Mouse (Mus musculus): ENCODE measurements at regions not wholly inside any gene's neighbourhood (a gene's known extent, or its start where the extent isn't known, plus 50 kb on each side); places are given as distances from the start of the nearest gene placed in this dataset.

DNA sequence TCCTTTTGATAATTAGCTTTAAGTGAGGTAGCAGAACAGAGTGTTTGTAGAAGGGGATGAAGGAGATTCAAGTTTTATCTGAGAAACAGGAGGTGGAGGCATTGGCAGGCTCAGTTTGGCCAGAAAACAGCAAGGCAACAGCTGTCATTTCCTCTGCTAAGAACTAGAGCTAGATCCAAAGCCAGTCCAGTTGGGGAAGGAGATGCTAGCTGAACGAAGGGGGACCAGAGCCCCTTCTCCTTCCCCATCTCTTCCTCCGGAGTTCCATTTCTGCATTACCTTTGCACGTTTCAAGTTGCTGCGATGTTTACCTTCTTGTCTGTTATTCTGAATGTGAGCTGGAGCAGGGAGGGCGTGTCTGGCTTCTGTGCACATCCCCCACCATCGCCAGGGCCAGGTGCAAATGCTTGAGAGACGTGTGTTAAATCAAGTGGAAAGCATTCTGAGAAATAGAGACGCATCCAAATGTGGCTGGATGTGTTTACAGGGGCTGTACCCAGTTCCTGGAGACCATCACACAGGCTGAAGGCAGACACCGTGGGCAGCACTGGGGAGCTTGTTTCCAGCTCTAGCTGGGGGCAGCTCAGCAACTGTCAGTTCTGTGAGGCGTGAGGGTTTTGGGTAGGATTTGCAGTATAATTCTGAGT, 111.4 kb upstream of the Ufm1 start:
- intact Hi-C loops (cut with DNase I) = no loop called here
- DNase-seq (ENCODE audit: low spot score in 2 of 2) = peak; percentile 9 to 18

DNA sequence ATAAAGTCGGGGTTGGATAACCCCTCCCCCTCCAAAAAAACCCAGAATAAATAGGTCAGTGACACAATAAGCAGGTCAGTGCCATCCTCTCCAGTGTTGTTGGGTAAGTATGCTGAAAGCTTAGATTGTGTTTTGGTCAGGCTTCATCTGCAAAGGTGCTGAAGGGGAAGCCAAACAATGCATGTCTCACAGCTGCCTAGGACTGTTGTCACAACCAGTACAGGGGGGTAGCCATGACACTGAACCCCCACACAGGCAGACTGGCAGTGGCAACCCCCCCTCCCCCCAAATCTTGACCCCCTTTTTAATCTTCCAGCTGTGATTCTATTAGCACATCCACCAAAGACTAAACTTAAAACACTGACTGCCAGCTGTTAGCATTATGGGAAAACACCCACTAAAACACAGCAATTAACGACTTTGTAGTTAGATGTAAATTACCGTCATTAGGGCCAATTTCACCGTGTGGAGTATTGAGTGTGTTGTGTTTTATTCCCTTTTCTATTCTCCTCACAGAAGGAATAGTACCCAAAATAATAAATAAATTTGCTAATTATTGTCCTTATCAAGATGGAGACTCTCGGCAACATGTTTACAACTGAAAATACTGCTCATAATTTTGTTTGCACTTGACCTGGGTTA, 105.5 kb upstream of the Ufm1 start:
- no peak for DNase-seq (ENCODE audit: low spot score in 2 of 2)
- intact Hi-C loops (cut with DNase I) = no loop called here

DNA sequence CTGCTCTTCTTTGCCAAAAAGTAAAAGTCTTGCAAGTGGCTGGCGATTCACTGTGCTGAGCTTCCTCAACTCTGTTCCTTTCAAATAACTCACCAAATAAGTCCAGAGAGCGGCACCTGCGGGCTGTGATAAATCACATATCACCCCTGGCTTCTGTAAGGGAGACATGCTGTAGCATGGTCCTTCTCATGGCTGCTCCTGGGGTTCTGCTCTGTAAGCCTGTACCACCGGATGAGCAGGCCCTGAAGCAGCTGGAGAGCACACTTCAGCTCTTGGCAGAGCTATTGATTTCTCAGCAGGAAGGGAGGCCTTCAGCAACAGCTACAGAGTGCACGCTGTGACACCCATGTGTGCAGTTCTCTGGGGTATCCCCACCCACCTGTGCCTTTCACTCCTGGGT, 101.5 kb upstream of the Ufm1 start:
- DNase-seq (ENCODE audit: low spot score in 2 of 2) = no peak
- intact Hi-C loops (cut with DNase I) = no loop called here

DNA sequence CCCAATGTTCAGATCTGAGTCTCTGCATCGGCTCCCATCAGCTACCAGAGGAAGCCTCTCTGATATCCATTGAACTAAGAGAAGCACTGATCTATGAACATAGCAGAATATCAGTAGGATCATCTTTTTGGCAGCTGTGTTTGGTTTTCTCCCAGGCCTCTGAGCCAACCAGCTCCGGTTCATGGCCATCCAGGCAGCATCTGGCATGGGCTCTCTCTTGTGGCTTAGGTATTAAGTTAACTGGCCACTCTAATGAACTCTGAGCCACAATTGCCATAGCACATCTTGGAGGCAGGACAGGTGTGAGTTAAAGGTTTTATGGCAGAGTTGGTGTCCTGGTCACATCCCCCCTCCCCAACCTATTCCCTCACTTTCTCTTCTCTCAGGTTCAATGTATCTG, 90.2 kb upstream of the Ufm1 start:
- intact Hi-C loops (cut with DNase I) = no loop called here
- no peak for DNase-seq (ENCODE audit: low spot score in 2 of 2)

DNA sequence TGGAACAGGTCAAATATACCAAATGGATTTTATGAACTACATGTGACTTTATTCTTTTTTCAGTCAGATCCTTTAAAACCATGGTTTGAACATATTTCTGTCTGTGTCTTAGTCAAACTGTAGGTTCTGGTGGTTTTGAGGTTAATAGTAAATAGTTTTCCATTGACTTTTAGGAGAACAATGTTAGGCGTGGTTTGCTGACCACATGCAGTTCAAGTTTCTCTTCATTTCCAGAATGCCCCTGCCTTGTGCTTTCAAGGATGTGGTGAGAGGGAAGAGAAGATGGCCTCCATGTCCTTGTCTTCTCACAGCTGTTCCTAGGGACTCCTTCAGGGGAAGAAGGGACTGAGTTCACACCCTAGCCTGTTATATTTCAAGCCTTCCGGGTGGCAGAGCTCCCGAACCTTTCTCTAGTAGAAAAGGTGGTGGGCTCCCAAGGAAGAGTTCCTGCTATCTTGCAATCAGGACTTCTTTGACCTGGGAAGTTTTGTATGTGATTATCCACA, 76.1 kb upstream of the Ufm1 start:
- DNase-seq (ENCODE audit: low spot score in 2 of 2) = no peak
- intact Hi-C loops (cut with DNase I) = no loop called here

DNA sequence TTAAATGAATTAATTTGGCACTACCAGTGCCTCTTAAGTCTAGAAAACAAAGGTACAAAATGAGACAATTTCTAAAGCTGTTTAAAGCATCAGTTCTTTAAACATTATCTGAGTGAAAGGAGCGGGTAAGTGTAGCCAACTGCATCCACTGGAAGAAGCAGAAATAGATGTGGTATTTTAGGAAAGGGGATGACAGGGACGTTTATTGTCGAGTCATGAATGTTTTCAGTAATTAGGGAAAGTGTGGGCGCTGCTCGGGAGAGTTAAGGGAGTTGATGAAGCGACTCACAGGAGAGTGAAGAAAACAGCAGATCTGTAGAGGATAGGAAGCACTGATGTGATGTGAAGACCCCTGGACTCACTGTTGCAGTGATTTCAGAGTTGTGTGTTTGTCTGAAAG, 68.1 kb upstream of the Ufm1 start:
- intact Hi-C loops (cut with DNase I) = no loop called here
- peak in 1 of 2 experiments; percentile 5 for DNase-seq (ENCODE audit: low spot score in 2 of 2)

DNA sequence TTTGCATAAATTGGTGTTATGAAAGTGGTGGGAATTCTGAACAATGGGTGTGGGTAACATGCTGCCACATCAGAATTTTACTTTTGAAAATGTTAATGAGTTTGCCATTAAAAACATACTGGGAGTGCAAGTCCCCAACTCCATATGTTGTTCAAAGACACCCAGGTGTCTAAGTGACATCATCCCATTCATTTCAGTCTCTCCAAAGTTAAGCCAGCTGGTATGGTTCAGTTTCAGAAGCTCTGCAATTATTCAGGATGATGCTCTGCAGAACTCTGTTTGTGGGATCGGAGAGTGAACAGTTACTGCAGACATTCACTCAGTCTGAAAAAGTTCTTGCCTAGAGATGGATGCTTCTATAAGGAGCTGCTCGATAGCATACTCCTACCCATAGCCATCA, 56.3 kb upstream of the Ufm1 start:
- intact Hi-C loops (cut with DNase I) = no loop called here
- peak in 1 of 2 experiments; percentile 5 for DNase-seq (ENCODE audit: low spot score in 2 of 2)

DNA sequence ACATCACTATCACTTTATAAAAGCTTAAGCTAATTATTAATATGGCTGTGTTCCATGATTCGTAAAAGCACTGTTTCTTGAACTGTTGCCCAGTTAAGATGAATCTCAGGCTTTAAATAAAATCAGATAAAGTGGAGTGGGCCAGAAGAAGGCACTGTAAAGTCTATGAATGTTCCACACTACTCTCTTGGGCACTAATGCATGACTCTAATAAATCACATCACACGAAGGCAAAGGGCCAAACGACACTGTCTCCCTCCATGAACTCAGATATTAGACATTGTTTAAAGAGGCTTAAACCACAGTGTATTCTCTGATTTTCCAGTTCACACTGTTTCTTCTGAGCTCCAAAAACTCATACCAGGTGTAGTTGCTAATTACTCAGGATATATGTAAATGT, 55.9 kb upstream of the Ufm1 start:
- intact Hi-C loops (cut with DNase I) = no loop called here

DNA sequence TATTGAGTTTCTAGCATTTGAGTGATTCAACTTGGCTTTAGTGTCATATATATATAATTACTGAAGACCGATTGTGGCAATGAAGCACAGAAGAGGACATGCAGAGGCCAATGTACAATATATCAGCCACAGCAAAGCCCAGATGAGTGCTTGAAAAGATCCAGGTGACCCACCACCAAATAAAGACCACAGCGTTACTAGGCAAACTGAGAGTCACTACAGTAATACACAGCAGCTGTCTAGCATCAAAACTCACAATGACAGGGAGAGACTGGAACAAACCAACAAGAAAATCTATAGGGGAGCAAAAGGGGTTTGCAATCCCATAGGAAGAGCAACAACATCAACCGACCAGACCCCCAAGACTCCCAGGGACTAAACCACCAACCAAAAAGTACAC, 54.3 kb upstream of the Ufm1 start:
- DNase-seq (ENCODE audit: low spot score in 2 of 2) = no peak
- intact Hi-C loops (cut with DNase I) = no loop called here

More for the DNA sequence above, 55.9 kb upstream of the Ufm1 start:
- no peak for DNase-seq (ENCODE audit: low spot score in 2 of 2)

DNA sequence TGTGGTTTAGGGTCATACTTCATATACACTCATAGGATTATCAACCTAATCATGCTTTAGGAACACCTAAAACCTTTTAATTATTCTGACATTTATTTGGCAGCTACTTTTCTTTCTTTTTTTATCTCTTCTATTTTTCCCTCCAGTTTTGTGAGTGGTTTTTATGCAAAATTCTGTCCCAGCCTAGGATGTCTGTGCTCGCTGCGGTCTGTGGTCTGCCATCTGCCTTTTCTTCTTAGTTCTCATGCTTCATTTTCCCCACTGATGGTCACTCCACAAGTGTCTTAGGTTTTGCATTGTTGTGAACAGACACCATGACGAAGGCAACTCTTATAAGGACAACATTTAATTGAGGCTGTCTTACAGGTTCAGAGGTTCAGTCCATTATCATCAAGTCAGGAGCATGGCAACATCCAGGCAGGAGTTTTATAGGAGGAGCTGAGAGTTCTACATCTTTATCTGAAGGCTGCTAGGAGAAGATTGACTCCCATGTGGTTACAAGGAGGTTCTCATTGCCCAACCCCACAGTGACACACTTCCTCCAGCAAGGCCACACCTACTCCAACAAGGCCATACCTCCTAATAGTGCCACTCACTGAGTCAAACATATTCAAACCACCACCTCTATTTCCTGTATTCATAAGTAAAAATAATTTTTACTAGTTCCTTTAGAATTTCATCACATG, 50.5 kb upstream of the Ufm1 start:
- no peak for DNase-seq (ENCODE audit: low spot score in 2 of 2)
- intact Hi-C loops (cut with DNase I) = no loop called here

Data from left cerebral cortex, postnatal 14 days (tissue).